Mouse (Mus musculus): ENCODE measurements around the gene Fam189a1. TPM values are rescaled to one million over a fixed set of nuclear protein-coding genes. Genes with fewer than 3 reads are reported as not detected.
A peak's percentile ranks its signal among the peaks of the same experiment; 100 is the strongest.

Gene Fam189a1
- 12.1 and 12.6 TPM in 2 replicates for polyA plus RNA-seq (2015; fragmentation: Nextera tagmentation; extraction: Ambion mirVana)

DNA sequence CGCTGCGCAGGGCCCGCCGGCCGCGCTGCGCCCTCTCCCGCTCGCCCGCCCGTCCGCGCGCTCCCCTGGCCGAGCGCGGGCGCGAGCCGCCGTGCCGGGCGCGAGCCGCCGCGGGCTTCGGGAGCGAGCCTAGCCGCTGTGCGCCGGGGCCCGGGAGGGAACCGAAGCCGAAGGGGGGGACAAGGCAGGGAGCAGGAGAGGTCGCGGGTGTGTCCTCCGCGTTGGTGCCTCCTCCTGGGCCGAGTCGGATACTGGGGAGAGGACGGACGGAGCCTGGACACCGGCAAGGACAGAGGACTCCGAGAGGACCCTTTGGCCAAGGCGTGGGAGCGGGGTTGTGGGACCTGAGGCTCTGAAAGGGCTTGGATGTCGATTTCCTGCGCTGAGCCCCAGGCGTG, at the start of gene Fam189a1:
Gene Fam189a1, minus strand, starts transcription at position 57 of the 398 bp plus-strand sequence.
- Histone ChIP-seq H3K36me3 (replicated peaks) (no peaks in the 10 kb centered on the region), H3K27me3 (replicated peaks) (peaks cover 17% of the 10 kb centered on the region), H3K4me3 (peak within 1 kb of the TSS; percentile 75), H3K4me2 (peak within 1 kb of the TSS; percentile 70), H3K9ac (peak within 1 kb of the TSS; percentile 46), H3K4me1 (peaks cover 24% of the 10 kb centered on the region), H3K9me3 (no peaks in the 10 kb centered on the region), H3K27ac (peak within 1 kb of the TSS; percentile 84)
- no peak for ATAC-seq (replicated peaks)
- 1% methylated on average over 45 of the region's 50 CpGs for WGBS

DNA sequence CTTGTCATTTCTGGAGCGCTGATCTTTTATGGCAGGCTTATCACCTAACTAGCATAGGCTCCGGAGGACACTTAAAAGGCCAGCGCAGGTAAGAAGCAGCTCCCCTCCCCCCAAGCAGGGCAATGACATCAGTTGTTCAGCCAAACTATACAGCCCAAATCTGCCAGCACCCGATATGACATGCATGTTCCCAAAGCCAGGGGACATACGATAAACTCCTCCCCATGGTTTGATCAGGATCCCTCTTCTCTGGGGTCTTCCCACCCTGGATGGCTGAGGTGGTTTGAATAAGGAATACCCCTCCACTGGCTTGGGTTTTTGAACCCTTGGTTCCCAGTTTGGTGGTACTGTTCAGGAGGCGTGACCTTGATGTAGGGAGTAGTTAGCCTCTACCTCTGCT, 49.7 kb upstream of the Fam189a1 start:
- Histone ChIP-seq H3K9ac (no peak overlapping the region), H3K4me3 (no peak overlapping the region)
- ATAC-seq (replicated peaks) = no peak

DNA sequence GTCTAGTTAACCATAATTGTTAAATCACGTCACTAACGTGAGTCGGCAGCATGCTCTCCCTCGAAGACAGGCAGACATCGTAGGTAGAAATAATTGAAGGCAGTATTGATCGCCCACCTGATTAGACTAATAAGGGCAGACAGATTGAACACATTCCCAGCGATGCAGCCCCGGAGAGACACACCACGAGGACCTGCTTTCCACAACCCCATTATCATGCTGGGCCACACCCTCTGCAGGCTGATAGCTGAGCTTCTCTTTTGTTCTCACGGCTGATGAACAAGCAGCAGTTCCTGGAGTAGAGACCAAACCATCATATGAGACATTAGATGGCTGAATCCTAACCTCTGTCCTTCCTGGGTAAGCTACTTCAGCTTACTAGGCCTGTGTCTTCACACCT, 46.3 kb upstream of the Fam189a1 start:
- H3K27me3 ChIP-seq (replicated peaks) = no peaks in the 10 kb centered on the region
- no peak overlapping the region for H3K27ac ChIP-seq
- H3K4me2 ChIP-seq = no peak overlapping the region
- H3K9ac ChIP-seq = no peak overlapping the region
- H3K36me3 ChIP-seq (replicated peaks) = no peaks in the 10 kb centered on the region
- ATAC-seq (replicated peaks) = no peak
- no peaks in the 10 kb centered on the region for H3K4me1 ChIP-seq
- H3K4me3 ChIP-seq = no peak overlapping the region
- 57% methylated on average over 10 of the region's 10 CpGs for WGBS
- H3K9me3 ChIP-seq = no peaks in the 10 kb centered on the region

More for the DNA sequence above, 49.7 kb upstream of the Fam189a1 start:
- H3K36me3 ChIP-seq (replicated peaks) = no peaks in the 10 kb centered on the region
- no peaks in the 10 kb centered on the region for H3K4me1 ChIP-seq
- WGBS = 87% methylated on average over 6 of the region's 6 CpGs
- H3K4me2 ChIP-seq = no peak overlapping the region
- H3K27me3 ChIP-seq (replicated peaks) = no peaks in the 10 kb centered on the region
- no peak overlapping the region for H3K27ac ChIP-seq
- no peaks in the 10 kb centered on the region for H3K9me3 ChIP-seq

DNA sequence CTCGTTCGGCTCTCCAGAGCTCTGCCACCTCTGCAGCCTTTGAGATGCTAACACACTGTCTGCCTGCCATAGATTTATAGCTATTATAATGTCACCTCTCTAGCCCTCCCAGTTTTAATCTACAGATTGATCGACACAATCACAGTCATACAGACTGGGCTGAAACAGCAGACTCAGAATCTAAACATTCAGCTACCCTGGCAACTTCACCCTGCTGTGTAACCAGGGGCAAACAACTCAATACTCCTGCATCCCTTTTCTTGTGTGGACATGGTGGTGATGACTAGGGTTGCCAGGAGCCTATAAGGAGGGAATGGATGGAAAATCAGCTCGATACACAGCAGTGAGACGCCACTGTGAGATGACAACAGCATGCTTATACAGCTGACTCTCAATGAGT, 24.3 kb upstream of the Fam189a1 start:
- no peak overlapping the region for H3K4me2 ChIP-seq
- H3K27me3 ChIP-seq (replicated peaks) = no peaks in the 10 kb centered on the region
- H3K4me3 ChIP-seq = no peak overlapping the region
- H3K27ac ChIP-seq = no peak overlapping the region
- no peak overlapping the region for H3K9ac ChIP-seq
- ATAC-seq (replicated peaks) = no peak
- H3K9me3 ChIP-seq = no peaks in the 10 kb centered on the region
- WGBS = 37% methylated on average over 5 of the region's 5 CpGs
- no peaks in the 10 kb centered on the region for H3K4me1 ChIP-seq
- H3K36me3 ChIP-seq (replicated peaks) = no peaks in the 10 kb centered on the region

DNA sequence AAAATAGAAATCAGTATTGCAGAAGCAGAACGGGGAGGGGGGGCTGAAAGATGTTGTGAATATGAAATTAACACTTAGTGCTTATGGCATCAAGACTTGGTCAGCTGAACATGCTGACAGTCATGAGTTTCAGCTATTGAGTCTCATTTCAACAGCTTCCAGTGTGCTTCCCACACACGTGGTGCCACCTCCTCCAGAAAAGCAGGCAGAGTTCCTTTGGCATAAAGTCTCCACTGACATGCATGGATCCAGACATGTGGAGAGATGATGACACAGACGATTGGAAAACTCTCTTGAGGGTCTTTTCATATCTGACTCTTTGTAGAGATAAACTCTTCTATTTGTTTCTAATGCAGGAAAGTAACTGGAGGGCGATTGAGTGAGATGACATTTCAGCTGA, 14.4 kb upstream of the Fam189a1 start:
- H3K9me3 ChIP-seq = no peaks in the 10 kb centered on the region
- H3K36me3 ChIP-seq (replicated peaks) = no peaks in the 10 kb centered on the region
- no peaks in the 10 kb centered on the region for H3K27me3 ChIP-seq (replicated peaks)
- 85% methylated on average over 4 of the region's 4 CpGs for WGBS
- no peak overlapping the region for H3K4me3 ChIP-seq
- H3K4me1 ChIP-seq = no peaks in the 10 kb centered on the region
- H3K27ac ChIP-seq = no peak overlapping the region
- H3K9ac ChIP-seq = no peak overlapping the region
- no peak overlapping the region for H3K4me2 ChIP-seq
- ATAC-seq (replicated peaks) = no peak

DNA sequence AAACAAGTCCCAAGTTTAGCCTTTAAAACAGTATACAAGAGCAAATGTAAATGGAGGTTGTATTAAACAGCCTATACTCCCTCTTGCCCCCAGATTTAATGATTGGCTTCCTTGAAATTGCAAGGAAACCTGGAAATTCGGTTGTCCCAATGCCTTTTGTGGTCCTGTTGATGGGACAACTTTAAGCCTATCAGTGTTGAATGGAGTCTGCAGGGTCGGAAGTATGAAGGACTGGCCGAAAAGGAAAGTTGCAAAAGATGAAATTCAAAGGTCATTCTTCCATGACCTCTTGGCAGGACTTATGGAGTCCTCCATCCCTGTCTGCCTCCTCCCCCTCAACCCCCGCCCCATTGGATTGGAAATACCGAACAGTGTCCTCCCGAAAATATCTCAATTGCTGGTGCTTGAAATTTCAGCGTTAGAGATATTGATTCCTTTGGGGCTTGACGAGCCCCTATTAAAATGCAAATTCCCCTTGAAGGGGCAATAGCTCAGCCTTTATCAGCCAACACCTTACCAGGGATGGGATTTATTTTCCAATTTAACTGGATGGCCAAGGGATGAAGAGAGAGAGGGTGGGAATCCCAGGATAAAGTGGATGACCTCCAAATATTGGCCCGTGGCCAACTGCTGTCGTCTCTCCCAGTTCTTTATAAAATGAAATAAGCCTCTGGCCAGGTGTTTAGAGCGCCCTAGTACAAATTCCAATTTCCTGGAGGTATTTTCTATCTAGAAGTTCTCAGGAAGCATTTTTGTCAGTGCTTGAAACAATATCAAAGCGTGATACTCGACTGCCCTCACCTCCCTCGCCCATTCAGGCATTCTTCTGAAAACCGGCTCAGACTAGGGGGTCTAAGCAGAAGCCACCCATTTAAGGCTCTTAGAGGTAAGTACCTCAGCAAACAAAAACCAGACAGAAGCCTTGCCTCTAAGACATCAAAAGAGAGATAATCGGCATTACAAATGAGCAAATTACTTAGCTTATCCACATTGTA, 958 bp upstream of the Fam189a1 start:
- 3% methylated on average over 16 of the region's 16 CpGs for WGBS
- Histone ChIP-seq H3K27ac (no peak overlapping the region), H3K4me2 (peak overlapping the region; percentile 70), H3K27me3 (replicated peaks) (peaks cover 17% of the 10 kb centered on the region), H3K36me3 (replicated peaks) (no peaks in the 10 kb centered on the region), H3K9me3 (no peaks in the 10 kb centered on the region), H3K4me1 (peaks cover 24% of the 10 kb centered on the region), H3K4me3 (peak overlapping the region; percentile 75), H3K9ac (peak overlapping the region; percentile 46; the same call in 1 of the 2 replicates)
- no peak for ATAC-seq (replicated peaks)

DNA sequence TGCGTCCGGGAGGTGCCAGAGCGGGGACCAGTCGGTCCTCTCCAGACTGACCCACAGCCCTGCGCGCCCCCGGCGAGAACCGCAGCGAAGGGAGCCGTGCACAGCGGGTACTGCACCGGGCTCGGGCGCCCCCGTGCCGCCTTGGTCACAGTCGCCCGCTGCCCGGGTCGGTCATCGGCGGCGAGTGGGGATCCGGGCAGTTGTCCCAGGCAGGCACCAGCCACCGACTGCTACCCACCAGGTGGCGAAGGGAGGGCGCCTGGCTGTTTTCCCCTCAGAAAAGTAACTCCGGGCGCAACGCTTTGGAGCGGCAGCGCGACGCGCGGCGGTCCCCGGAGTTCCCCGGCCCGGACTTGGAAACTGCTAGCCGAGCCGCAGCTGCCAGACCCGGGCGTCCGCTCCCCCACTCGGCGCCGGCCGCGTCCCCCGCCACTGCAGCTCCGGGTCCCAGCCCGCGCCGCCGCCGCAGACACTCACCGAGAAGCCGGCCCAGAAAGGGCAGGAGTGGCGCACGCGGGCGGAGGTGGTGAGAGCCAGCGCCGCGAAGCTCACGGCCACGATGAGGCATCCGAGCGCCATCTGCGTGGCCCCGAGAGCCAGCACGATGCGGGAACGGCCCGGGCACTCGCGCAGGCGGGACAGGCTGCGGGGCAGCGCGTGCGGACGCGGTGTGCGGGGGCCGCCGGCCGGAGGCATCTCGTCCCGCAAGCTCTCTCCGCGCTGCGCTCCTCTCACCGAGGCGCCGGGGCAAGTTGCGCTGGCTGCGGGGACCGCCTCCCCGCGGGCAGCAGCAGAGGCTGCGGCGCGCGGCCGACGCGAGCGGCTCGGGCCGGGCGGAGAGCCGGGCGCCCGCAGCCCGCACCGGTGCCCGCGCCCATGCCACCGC, 499 bp downstream of the Fam189a1 start:
- H3K36me3 ChIP-seq (replicated peaks) = no peaks in the 10 kb centered on the region
- peak overlapping the region; percentile 84 for H3K27ac ChIP-seq
- ATAC-seq (replicated peaks) = peak; percentile 94
- whole genome bisulfite sequencing = under 1% methylated on average over 109 of the region's 122 CpGs
- H3K4me3 ChIP-seq = peak overlapping the region; percentile 75
- peaks cover 24% of the 10 kb centered on the region for H3K4me1 ChIP-seq
- H3K27me3 ChIP-seq (replicated peaks) = peaks cover 17% of the 10 kb centered on the region
- H3K9me3 ChIP-seq = no peaks in the 10 kb centered on the region
- peak overlapping the region; percentile 46 for H3K9ac ChIP-seq
- H3K4me2 ChIP-seq = peak overlapping the region; percentile 70

DNA sequence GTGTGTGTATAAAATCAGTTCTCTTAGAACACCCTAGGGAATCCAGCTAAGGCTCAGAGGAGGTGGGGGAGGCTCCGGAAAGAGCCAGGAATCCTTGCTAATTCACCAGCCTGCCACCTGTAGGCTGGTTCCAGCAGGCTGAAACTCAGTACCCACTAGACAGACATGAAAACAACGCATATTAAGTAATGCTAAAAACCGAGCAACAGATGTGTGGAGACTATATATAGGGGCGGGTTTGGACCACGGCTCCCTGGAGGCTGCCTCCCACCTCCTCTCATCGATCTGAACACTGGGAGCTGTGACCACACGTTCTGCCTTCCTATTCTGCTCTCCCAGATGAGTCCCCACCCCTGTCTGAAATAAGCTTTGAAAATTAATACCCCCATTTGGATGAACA, 1.8 kb downstream of the Fam189a1 start:
- Histone ChIP-seq H3K9me3 (no peaks in the 10 kb centered on the region), H3K4me3 (peak overlapping the region; percentile 75), H3K9ac (no peak overlapping the region), H3K27me3 (replicated peaks) (peaks cover 17% of the 10 kb centered on the region), H3K27ac (no peak overlapping the region), H3K4me2 (peak overlapping the region; percentile 70), H3K4me1 (peaks cover 24% of the 10 kb centered on the region), H3K36me3 (replicated peaks) (no peaks in the 10 kb centered on the region)
- no peak for ATAC-seq (replicated peaks)
- 4% methylated on average over 7 of the region's 7 CpGs for WGBS

DNA sequence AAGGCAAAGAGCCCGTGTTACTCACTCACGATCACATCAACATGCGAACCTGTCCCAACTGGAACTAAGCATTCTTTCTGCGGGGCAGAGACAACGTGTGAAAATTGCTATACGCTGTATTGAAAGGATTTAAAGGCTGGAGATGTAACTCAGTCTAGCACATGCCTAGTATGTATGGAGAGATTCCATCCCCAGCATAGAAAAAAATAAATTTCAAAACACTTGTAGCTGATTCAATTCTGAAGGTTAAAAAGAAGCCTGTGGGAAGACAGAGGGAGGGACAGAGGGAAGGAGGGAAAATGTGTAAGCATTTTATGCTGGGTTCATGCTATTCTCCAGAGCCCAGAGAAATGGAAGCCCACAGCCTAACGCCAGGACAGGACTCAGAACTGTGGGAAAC, 2.5 kb downstream of the Fam189a1 start:
- no peak for ATAC-seq (replicated peaks)
- 67% methylated on average over 7 of the region's 7 CpGs for WGBS
- H3K9ac ChIP-seq = no peak overlapping the region
- H3K27ac ChIP-seq = no peak overlapping the region
- H3K27me3 ChIP-seq (replicated peaks) = peaks cover 15% of the 10 kb centered on the region
- H3K4me3 ChIP-seq = no peak overlapping the region
- H3K9me3 ChIP-seq = no peaks in the 10 kb centered on the region
- H3K4me2 ChIP-seq = no peak overlapping the region
- peaks cover 24% of the 10 kb centered on the region for H3K4me1 ChIP-seq
- no peaks in the 10 kb centered on the region for H3K36me3 ChIP-seq (replicated peaks)

DNA sequence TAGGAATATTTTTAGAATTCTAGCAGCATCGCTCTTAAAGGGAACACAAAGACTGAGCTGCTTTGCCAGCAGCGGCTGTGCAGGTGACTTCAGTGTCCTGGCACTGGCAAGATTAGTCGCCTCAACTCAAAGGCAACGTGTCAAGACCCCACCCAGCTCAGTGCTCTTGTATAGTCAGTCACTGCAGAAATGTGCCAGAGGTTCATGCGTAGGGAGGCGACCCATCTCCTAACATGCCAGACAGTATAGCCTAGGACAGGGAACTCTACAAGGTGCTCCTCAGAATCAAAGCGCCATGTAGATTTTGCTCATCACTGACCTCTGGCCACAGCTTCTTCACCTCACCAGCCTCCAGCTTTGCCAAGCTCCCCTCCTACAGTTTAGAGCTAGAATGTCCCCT, 4.8 kb downstream of the Fam189a1 start:
- Histone ChIP-seq H3K27ac (no peak overlapping the region), H3K36me3 (replicated peaks) (no peaks in the 10 kb centered on the region), H3K9me3 (no peaks in the 10 kb centered on the region), H3K27me3 (replicated peaks) (peaks cover 8% of the 10 kb centered on the region), H3K4me2 (no peak overlapping the region), H3K4me1 (peaks cover 9% of the 10 kb centered on the region), H3K9ac (no peak overlapping the region), H3K4me3 (no peak overlapping the region)
- ATAC-seq (replicated peaks) = no peak
- WGBS = 91% methylated on average over 7 of the region's 7 CpGs

DNA sequence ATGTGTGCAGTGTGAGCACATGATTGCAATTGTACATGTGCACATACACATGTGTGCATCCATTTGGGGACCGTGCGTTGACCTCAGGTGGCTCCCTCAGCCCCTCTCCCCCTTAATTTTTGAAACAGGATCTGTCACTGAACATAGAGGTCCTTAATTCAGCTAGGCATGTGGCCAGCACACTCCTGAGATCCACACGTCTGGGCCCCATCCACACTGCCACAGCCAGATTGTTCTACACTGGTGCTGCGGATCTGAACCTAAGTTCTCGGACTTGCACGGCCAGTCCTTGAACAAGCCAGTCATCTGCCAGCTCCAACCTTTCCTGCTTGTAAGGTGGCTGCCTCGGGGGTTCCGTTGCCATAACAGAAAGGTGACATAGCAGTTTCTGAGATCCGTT, 7.3 kb downstream of the Fam189a1 start:
- peaks cover 8% of the 10 kb centered on the region for H3K27me3 ChIP-seq (replicated peaks)
- no peak overlapping the region for H3K4me2 ChIP-seq
- no peak overlapping the region for H3K27ac ChIP-seq
- peaks cover 7% of the 10 kb centered on the region; the same call in 1 of the 2 replicates for H3K4me1 ChIP-seq
- H3K9me3 ChIP-seq = no peaks in the 10 kb centered on the region
- WGBS = 90% methylated on average over 9 of the region's 9 CpGs
- H3K4me3 ChIP-seq = no peak overlapping the region
- no peak for ATAC-seq (replicated peaks)
- no peaks in the 10 kb centered on the region for H3K36me3 ChIP-seq (replicated peaks)
- no peak overlapping the region for H3K9ac ChIP-seq

DNA sequence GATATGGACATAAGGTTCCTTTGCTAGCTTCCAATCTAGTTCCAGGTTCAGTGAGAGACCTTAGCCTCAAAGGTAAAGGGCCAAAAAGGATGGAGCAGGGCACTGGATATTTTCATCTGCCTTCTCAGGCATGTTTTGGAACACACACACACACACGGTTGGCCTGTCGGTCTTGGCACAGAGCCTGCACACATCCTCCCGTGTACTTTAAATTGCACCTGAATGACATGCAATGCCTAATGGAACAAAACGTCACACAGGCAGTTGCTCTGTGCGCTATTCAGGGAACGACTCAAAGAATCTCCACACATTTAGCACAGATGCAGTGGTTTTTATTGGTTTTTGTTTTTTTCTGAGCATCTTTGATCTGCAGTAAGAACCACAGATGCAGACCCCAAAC, 11.5 kb downstream of the Fam189a1 start:
- Histone ChIP-seq H3K27me3 (replicated peaks) (no peaks in the 10 kb centered on the region), H3K27ac (no peak overlapping the region), H3K4me1 (peaks cover 5% of the 10 kb centered on the region; the same call in 1 of the 2 replicates), H3K36me3 (replicated peaks) (no peaks in the 10 kb centered on the region), H3K9me3 (no peaks in the 10 kb centered on the region), H3K4me3 (no peak overlapping the region), H3K4me2 (no peak overlapping the region), H3K9ac (no peak overlapping the region)
- ATAC-seq (replicated peaks) = no peak
- 33% methylated on average over 6 of the region's 6 CpGs for WGBS

Measured in midbrain, embryonic 15.5 days (tissue).